Mouse (Mus musculus) midbrain, embryonic 15.5 days (tissue): ENCODE data around the gene Olfr198. TPM values are rescaled to one million over a fixed set of nuclear protein-coding genes. Genes with fewer than 3 reads are reported as not detected.
"Not testable (repeated sequence)": the region's sequence is repeated elsewhere in the genome, so short reads cannot be mapped to it uniquely, and the experiment has no call there.

Experiments used
- ATAC-seq: fragments of 200-750 bp; cut with Nextera tagmentation; replicated peaks from 2 replicates; pipeline ENCODE4 v1.8.0; 2017; ENCODE audit warnings: moderate TSS enrichment
- H3K27ac ChIP-seq: fragments of 300-500 bp; sonication (generic); 2 replicates; pipeline ENCODE4 v1.5.1; 2015; ENCODE audit warnings: mild to moderate bottlenecking, inconsistent platforms
- H3K27me3 ChIP-seq: fragments of 300-500 bp; sonication (generic); replicated peaks from 2 replicates; pipeline ENCODE4 v1.6.1; 2015; ENCODE audit warnings: inconsistent platforms
- H3K36me3 ChIP-seq: fragments of 300-500 bp; sonication (generic); replicated peaks from 2 replicates; pipeline ENCODE4 v1.6.1; 2015; ENCODE audit warnings: inconsistent platforms
- H3K4me1 ChIP-seq: fragments of 300-500 bp; sonication (generic); 2 replicates; pipeline ENCODE4 v1.6.1; 2015; ENCODE audit warnings: inconsistent platforms
- H3K4me2 ChIP-seq: fragments of 300-500 bp; sonication (generic); 2 replicates; pipeline ENCODE4 v1.6.1; 2015; ENCODE audit warnings: inconsistent platforms, mild to moderate bottlenecking, moderate library complexity
- H3K4me3 ChIP-seq: fragments of 300-500 bp; sonication (generic); 2 replicates; pipeline ENCODE4 v1.5.1; 2015; ENCODE audit warnings: mild to moderate bottlenecking, inconsistent platforms
- H3K9ac ChIP-seq: fragments of 300-500 bp; sonication (generic); 2 replicates; pipeline ENCODE4 v1.6.1; 2015; ENCODE audit warnings: mild to moderate bottlenecking, inconsistent platforms
- H3K9me3 ChIP-seq: fragments of 300-500 bp; sonication (generic); 2 replicates; pipeline ENCODE4 v1.6.1; 2016; ENCODE audit warnings: inconsistent platforms
- WGBS: fragments of 180-500 bp; shearing (Covaris S2); methylation state at CpG from one replicate; pipeline ENCODE4 v1.1.7; 2015; ENCODE audit warnings: mixed read lengths; 5-methylcytosine and 5-hydroxymethylcytosine counted together
- polyA plus RNA-seq: library from polyadenylated mRNA; unstranded; fragments of >200 nt; fragmentation: Nextera tagmentation; extraction: Ambion mirVana; gene quantifications from 2 replicates; pipeline ENCODE4 v1.2.1, GENCODE M21; 2015

The Olfr198 gene
- not detected in 2 replicates for polyA plus RNA-seq

- not testable (repeated sequence) for H3K4me2 ChIP-seq, H3K9me3 ChIP-seq, H3K36me3 ChIP-seq, H3K27ac ChIP-seq, H3K27me3 ChIP-seq, H3K4me3 ChIP-seq, ATAC-seq, H3K9ac ChIP-seq, H3K4me1 ChIP-seq
- 60% methylated on average over 1 of the region's 1 CpGs for WGBS
These were observed at the start of gene Olfr198 for GRCm38 (mm10) chr16:59203433-59203832. Gene Olfr198 (minus strand): TSS chr16:59203533.

- Histone ChIP-seq H3K27me3 (no peaks in the 10 kb centered on the region), H3K4me3 (no peak overlapping the region), H3K4me1 (no peaks in the 10 kb centered on the region), H3K9ac (no peak overlapping the region), H3K4me2 (no peak overlapping the region), H3K9me3 (no peaks in the 10 kb centered on the region), H3K27ac (no peak overlapping the region), H3K36me3 (no peaks in the 10 kb centered on the region)
- WGBS: 85% methylated on average over 17 of the region's 17 CpGs
- ATAC-seq: no peak
These were observed 46.4 kb upstream of the Olfr198 start for GRCm38 (mm10) chr16:59249684-59250083.

- 77% methylated on average over 1 of the region's 1 CpGs for WGBS
- ATAC-seq: not testable (repeated sequence)
These were observed 16.3 kb upstream of the Olfr198 start, which contains the start of gene Olfr199 for GRCm38 (mm10) chr16:59219667-59220066. Gene Olfr199 (minus strand): TSS chr16:59219767.

GRCm38 (mm10) chr16:59217861-59218260 lies 14.5 kb upstream of the Olfr198 start:
- not testable (repeated sequence) for H3K9me3 ChIP-seq, H3K36me3 ChIP-seq, H3K4me1 ChIP-seq, ATAC-seq, H3K4me3 ChIP-seq, H3K9ac ChIP-seq, H3K27me3 ChIP-seq, H3K27ac ChIP-seq, H3K4me2 ChIP-seq
- whole genome bisulfite sequencing: 71% methylated on average over 3 of the region's 3 CpGs

More at GRCm38 (mm10) chr16:59219667-59220066, 16.3 kb upstream of the Olfr198 start, which contains the start of gene Olfr199:
- not testable (repeated sequence) for H3K4me1 ChIP-seq, H3K27ac ChIP-seq, H3K9ac ChIP-seq, H3K9me3 ChIP-seq, H3K4me3 ChIP-seq, H3K36me3 ChIP-seq, H3K27me3 ChIP-seq, H3K4me2 ChIP-seq

- H3K36me3 ChIP-seq: no peaks in the 10 kb centered on the region
- no peak for ATAC-seq
- H3K27me3 ChIP-seq: no peaks in the 10 kb centered on the region
- WGBS: 74% methylated on average over 3 of the region's 3 CpGs
- H3K27ac ChIP-seq: no peak within 1 kb of the TSS
- no peaks in the 10 kb centered on the region for H3K4me1 ChIP-seq
- no peaks in the 10 kb centered on the region for H3K9me3 ChIP-seq
- H3K4me3 ChIP-seq: no peak within 1 kb of the TSS
- no peak within 1 kb of the TSS for H3K9ac ChIP-seq
- no peak within 1 kb of the TSS for H3K4me2 ChIP-seq
These were observed 33.0 kb downstream of the Olfr198 start, which contains the start of gene Olfr196 for GRCm38 (mm10) chr16:59170354-59170753. Gene Olfr196 (minus strand): TSS chr16:59170454.

GRCm38 (mm10) chr16:59151996-59152395 lies 51.3 kb downstream of the Olfr198 start:
- no peaks in the 10 kb centered on the region for H3K4me1 ChIP-seq
- no peak overlapping the region for H3K9ac ChIP-seq
- H3K27ac ChIP-seq: no peak overlapping the region
- no peaks in the 10 kb centered on the region for H3K36me3 ChIP-seq
- no peak for ATAC-seq
- 92% methylated on average over 2 of the region's 2 CpGs for WGBS
- H3K4me2 ChIP-seq: no peak overlapping the region
- H3K4me3 ChIP-seq: no peak overlapping the region
- no peaks in the 10 kb centered on the region for H3K27me3 ChIP-seq
- H3K9me3 ChIP-seq: no peaks in the 10 kb centered on the region

Other genes starting within 250 kb of the Olfr198 start
- not detected in 2 replicates for gene Olfr183, start 208.2 kb downstream of the Olfr198 start, polyA plus RNA-seq
- not detected in 2 replicates for gene Olfr186, start 173.2 kb downstream of the Olfr198 start, polyA plus RNA-seq
- not detected in 2 replicates for gene Olfr187, start 163.8 kb downstream of the Olfr198 start, polyA plus RNA-seq
- gene Olfr190, start 125.5 kb downstream of the Olfr198 start, polyA plus RNA-seq: not detected in 2 replicates
- not detected in 2 replicates for gene Olfr191, start 113.7 kb downstream of the Olfr198 start, polyA plus RNA-seq
- not detected in 2 replicates for gene Olfr193, start 91.7 kb downstream of the Olfr198 start, polyA plus RNA-seq
- not detected in 2 replicates for gene Olfr194, start 82.5 kb downstream of the Olfr198 start, polyA plus RNA-seq
- gene Olfr195, start 56.5 kb downstream of the Olfr198 start, polyA plus RNA-seq: not detected in 2 replicates
- gene Olfr196, start 33.1 kb downstream of the Olfr198 start, polyA plus RNA-seq: not detected in 2 replicates
- gene Olfr199, start 16.2 kb upstream of the Olfr198 start, polyA plus RNA-seq: not detected in 2 replicates
- gene Olfr201, start 69.1 kb upstream of the Olfr198 start, polyA plus RNA-seq: not detected in 2 replicates
- gene Olfr202, start 83.3 kb upstream of the Olfr198 start, polyA plus RNA-seq: not detected in 2 replicates
- gene Olfr203, start 95.3 kb upstream of the Olfr198 start, polyA plus RNA-seq: not detected in 2 replicates
- gene Olfr204, start 114.7 kb upstream of the Olfr198 start, polyA plus RNA-seq: not detected in 2 replicates
- gene Olfr205, start 127.6 kb upstream of the Olfr198 start, polyA plus RNA-seq: not detected in 2 replicates
- gene Olfr206, start 145.7 kb upstream of the Olfr198 start, polyA plus RNA-seq: not detected in 2 replicates
- gene Olfr209, start 160.5 kb upstream of the Olfr198 start, polyA plus RNA-seq: not detected in 2 replicates
- 0.06 and 0.13 TPM in 2 replicates for gene Gabrr3, start 203.8 kb upstream of the Olfr198 start, polyA plus RNA-seq